Mouse (Mus musculus): ENCODE data around the gene Slc36a4.
A peak's percentile ranks its signal among the peaks of the same experiment; 100 is the strongest.

Gene Slc36a4

DNA sequence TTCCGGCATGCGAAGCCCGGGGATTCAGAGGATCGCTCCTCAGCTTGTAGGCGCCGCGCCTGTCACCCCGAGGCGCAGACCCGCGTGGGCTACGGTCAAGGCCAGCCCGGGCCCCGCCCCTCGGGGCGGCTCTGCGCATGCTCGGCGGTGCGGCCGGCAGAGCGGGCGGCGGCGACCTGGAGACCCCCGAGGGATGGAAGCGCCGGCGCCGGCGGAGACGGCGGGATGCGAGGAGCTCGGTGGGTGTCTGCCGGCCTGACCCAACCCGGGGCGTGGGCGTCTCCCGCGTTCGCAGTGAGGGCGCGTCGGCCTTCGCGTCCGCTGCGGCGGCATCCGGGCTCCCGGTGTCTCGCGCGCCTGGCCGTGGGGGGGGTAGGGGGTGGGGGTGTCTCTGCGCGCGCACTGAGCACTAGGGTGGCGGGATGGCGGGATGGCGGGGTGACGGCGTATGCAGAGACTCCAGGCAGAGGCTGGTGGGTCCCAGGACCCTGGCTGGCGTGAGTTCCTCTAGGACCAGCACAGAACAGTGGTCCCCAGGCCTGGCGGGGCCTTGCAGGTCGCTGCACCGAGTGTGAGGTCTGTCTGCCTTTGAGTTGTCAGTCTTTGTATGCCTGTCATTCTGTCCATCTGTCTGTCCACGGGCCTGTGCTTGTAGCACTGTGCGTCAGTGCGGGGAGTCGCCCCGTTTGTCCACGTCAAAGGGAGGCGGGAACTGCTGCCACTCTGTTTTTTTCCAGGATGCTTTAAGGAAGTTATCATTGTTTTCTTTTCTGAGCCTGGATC is at the start of gene Slc36a4:
Gene Slc36a4, plus strand, starts transcription at position 140 of the 783 bp plus-strand sequence.
- peak; percentile 61 for DNase-seq (ENCODE audit: low read depth, low spot score)

DNA sequence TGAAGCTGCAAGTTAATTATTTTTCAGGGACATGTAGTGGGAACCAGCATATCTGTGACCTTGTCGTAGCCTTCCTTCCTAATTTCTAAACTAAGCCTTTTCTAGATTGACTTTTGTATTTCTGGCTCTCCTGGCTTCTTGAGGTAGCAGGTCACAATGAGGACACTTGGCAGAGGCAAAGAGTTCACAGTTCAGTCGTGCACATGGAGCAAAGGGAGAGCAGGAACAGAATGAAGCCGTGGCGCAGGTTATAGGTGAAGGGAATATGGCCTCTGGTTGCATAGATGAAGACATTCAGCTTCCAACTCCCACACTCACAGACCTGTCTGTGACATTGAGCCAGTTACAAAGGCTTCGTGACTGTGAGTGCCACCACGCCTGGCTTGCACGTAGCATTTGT is 44.9 kb upstream of the Slc36a4 start:
- no peak for DNase-seq (ENCODE audit: low read depth, low spot score)

DNA sequence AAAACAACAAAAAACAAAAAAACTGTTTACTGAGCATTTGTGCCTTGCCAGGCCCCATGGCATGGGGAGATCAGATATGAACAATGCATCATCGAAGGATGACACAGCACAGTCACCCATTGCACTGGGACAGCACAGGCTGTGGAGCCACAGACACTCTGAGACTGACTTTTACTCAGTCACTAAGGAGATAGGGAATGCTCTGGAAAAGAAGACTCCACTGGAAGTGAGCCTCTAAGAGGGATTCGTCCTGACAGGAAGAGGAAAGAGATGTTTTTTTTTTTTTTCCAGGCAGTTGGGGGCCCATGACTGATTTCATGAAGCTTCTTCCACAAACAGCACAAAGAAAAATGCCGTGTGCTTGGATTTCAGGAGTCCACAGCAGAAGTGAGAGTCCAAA is 40.1 kb upstream of the Slc36a4 start:
- no peak for DNase-seq (ENCODE audit: low read depth, low spot score)

DNA sequence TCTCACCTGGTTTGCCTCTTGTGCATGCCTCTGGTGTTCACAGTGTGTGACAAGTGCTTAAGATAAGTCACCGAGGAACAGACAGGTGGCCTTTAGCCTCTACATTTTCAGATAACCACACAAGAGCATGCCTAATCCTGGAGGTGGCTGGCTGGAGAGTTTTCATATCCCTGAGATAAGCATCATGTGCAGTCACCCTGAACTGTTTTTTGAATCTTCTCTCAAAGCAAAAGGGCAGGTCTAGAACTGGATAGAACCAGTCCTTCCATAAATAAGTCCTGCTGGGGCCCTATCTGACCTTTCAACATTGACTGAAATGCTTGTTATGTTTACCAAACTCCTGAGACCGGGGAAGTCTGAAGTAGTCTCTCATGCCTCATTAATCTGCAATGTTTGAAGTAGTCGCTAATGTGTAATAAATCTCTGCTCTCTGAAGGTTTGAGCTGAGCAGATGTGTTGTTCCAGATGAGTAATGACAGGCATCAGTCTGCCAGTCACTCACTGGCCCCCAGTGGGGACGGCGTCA is 39.5 kb upstream of the Slc36a4 start:
- DNase-seq (ENCODE audit: low read depth, low spot score), result no peak

DNA sequence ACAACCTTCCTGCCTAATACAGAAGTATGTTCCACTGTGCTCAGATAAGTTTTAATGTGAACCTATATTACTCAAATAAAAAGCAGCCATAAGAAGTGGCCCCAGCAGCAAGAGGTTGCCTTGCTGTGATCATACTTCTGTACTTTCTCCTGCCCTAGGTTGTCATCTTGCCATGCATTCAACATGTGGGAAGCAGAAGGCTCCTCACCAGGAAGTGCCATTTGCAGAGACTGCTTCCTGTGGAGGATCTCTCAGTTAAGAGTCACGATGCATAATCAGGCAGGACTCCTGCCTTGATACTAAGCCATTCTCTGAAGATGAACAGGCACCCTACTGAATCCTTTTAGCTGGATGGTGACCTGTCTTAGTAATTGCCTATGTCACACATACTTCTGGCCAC is 37.3 kb upstream of the Slc36a4 start:
- no peak for DNase-seq (ENCODE audit: low read depth, low spot score)

DNA sequence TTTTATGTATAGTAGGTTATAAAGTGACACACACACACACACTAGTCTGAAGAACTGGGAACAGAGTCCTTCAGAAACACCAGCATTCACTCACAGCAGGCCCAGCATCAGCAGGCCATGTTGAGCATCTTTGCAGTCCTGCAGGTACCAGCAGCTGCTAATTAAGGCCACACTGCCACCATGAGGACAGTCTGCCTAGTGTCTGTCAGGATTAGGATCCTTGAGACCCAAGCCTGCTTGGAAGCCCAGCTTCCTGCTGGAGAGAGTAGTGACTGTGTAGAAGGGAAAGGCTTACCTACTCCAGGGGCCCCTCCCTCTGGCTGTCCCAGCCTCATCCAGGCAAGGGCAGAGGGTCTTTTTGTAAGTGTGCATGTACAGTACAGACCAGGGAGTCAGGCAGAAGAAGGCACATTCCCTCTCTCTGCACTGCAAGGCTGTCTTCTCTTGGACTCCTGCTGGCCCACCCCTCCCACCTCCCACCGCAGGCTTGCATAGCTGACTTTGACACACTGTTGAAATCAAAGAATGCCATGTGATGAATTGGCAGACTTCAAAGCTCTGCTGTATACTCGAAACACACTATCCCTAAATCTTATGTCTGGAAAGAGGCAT is 27.6 kb upstream of the Slc36a4 start:
- peak; percentile 45 for DNase-seq (ENCODE audit: low read depth, low spot score)

DNA sequence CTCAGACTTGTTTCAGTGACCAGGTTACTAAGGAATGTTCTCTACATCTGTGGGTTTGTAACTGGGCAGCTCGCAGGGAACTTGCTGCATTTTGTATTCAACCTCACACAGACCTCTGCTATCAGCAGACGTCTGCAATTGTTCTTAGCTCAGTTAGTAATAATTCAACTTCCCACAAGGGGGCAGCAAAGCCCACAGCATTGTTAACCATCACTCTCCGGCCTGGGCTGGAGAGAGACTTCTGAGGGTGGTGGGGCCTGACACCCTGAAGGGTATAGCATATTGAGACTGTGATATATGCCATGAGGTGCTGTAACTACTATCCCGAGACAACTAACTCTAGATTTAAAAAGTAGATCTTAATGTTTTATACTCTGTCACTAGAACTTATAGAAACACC is 24.3 kb upstream of the Slc36a4 start:
- DNase-seq (ENCODE audit: low read depth, low spot score), result no peak

DNA sequence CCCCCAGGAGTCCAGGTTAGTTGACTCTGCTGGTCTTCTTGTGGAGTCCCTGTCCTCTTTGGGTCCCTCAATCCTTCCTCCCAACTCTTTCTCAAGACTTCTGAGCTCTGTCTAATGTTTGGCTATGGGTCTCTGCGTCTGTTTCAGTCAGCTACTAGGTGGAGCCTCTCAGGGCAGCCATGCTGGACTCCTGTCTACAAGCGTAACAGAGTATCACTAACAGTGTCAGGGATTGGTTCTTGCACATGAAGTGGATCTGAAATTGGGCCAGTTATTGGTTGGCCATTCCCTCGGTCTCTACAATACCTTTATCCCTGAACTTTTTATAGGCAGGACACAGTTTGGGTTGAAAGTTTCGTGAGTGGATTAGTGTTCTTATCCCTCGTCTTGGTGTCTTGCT is 22.2 kb upstream of the Slc36a4 start:
- no peak for DNase-seq (ENCODE audit: low read depth, low spot score)

DNA sequence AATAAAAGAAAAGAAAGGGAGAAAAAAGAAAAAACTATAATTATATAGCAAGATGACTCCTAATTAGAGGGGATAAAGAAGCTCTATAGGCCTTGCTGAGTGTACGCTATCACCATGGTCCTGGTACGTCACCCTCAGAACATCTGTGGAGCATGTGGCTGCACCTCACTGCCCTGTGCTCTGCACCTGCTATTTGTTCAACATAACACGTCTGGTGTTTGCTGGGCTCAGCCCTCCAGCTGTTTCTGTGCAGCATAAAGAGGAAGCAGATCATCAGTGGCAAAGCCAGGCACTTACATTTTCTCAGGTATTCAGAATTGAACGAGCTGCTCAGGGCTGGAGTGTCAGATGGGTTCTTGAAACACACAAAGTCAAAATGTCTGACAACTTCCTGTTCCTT is 15.7 kb upstream of the Slc36a4 start:
- no peak for DNase-seq (ENCODE audit: low read depth, low spot score)

DNA sequence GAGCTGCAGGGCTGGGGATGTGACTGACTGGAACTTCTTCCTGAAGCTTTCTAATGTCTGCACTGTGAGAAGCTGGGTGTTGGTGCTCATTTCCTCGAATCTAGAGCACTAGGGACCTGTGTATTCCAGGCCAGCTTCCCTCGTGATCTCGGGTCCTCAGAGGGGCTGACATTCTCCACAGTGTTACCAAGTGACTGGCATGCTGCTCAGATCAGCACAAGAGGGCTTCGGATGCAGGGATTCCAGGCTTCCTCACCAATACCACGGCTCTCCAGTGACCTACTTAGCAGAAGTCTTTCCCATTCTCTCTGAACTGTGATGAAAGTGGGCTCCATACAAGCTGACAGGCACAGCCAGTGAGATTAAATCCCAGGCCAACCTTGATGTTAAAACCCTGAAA is 14.5 kb upstream of the Slc36a4 start:
- no peak for DNase-seq (ENCODE audit: low read depth, low spot score)

DNA sequence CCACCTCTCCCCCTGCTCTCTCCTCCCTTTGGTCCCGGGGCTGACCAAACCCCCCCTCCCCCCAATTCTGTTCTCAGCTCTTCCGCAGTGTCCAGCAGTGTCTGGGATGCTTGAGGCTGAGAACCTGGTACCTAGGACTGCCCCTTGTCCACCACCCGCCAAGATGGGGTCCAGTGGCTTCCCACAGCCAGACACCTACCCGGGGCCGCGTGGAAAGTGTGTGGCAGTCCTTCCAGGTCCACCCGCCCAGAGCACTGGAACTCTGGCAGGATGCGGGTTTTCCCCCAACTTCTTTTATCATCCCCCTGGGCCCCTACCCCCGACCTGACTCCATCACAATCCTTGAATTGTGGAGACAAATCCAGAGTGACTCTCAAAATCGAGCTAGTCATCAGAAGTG is 3.8 kb upstream of the Slc36a4 start:
- no peak for DNase-seq (ENCODE audit: low read depth, low spot score)

DNA sequence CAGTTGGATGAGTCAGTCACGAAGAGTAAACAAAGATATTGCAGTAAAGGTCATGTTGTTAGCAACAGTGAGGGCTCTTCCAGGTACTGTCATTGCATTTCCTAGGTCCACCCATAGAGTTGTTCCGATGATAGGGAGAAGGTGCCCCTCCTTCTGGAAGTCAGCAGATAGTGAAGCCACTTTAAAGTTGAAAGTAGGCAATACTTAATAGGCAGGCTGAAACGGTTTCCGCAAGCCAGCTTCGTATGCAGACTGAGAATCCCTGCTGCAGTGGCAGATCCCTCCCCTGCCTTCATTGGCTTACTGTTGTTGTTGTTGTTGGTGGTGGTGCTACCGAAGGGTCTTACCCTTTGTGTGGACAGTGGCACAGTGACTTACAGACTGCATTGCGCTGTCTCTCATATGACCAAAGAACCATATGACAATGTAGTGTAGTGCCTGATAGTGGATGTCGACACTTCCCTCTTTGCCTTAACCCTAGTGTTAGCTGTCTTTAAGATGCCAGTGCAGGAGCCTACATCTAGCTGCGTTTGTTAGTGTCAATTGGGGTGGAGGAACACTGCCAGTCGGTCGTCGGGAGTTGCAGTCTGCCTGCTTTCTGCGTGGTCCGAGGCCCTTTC is 449 bp upstream of the Slc36a4 start:
- peak; percentile 16 for DNase-seq (ENCODE audit: low read depth, low spot score)

DNA sequence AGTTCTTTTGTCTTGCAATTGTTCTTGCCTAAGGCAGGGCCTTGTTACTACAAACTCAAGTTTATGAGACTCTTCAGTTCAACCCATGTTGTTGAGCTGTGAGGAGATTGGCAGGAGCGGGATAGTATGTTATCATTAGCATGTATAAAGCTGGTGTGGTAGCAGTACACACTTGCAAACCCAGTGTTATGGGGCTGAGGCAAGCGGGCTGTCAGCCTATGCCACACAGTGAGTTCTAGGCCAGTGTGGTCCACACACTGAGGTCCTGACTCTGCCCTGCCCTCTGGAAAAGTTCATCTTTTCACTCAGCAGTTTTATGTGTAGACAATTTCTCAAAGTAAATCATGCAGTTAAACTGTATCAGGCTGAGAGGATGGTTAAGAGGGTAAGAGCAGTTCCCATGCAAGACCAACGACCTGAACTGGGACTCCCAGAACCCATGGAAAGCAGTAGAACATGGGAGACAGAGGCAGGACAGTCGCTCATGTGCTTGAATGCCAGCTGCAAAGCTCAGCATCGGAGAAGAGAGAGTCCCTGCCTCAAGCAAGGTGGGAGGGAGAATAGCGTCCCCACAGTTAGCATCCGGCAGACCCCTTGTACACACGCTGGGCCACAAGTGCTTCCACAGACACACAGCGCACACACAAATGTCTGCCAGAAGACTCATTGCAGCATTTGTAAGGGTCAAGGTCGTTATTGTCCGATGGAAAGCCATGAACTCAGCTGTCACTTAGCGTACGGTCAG is 1.5 kb downstream of the Slc36a4 start:
- no peak for DNase-seq (ENCODE audit: low read depth, low spot score)

DNA sequence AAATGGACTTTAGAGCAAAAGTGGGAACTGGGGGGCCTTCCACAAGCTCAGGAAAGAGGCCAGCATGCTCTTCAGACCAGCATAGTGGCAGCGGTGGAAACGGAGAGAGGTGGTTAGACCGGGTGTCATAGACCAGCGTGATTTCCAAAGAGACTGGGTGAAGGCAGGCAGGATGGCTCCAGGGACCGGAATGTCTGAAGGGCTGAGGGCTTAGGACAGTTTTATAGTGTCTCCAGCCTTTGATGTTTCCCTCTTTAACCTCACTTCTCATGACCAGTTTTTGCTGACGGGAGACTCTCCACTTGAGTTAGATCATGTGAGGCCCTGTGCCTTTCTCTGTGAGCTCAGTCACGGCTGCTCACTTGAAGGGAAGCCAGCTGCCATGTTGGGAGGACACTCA is 2.1 kb downstream of the Slc36a4 start:
- DNase-seq (ENCODE audit: low read depth, low spot score), result no peak

DNA sequence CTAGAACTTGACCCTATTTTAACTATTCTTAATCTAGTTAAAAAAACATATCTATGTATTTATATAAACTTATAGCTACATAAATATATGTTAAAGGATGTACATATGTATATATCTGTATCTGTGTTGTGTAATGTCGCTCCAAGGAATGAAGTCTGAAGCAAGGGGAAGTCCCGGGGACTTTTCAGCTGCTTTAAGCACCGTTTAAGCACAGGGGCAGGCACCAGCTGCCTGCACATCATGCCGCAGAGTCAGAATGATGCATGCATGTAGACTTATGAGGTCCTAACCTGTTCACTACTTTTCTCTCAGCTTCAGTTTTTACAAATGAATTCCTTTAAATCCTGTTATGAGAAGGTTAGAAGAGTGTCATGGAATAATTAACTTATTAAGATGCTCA is 5.3 kb downstream of the Slc36a4 start:
- DNase-seq (ENCODE audit: low read depth, low spot score), result no peak

DNA sequence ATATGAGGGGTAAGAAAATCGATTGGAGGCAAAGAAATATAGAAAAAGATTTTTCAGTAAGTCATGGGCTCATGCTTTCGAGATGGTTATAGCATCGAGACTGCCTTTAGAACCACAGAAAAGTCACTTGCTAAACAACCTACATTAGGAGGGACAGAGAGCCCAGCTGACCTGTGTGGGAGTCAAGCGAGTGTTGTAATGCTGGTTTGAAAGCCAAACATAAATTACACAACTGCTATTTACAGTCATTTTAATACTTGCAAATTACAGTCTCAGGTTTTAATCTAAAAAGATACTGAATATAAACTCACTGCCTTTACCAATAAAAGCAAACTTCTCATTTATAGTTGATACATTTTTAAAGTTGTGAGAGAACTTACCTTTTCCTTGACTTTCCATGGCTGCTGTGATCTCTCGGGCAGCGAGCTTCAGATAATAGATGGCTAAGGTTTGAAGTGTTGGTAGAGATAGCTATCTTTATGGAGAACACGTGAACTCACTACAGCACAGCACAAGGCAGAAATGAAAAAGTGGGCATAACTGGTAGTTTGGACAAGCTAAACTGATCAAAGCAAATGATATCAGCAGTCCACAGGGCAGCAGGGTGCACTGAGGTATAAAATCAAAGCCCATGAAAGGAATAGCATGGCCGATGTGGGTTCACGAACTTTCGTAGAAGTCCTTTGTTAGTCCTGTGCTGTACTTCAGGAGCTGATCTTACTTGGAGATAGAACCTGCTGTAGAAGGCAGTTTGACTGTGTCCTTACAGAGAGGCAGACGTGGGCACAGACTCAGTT is 5.9 kb downstream of the Slc36a4 start:
- no peak for DNase-seq (ENCODE audit: low read depth, low spot score)

DNA sequence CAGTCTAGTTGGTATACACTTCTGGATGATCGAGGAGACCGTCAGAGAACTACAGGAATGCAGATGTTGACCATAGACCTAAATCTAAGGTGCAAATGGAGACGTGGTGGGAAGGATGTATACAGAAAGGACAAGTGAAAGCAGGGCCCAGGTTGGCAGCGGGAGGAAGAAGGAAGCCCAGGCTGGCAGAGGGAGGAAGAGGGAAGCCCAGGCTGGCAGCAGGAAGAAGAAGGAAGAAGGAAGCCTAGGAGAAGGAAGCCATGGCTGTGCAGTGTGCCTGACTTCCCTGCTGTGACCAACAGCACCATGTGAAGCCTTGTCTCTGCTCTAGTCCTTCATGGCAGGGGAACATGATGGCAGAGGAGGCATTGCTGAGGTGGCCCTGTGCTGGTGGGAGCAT is 7.8 kb downstream of the Slc36a4 start:
- no peak for DNase-seq (ENCODE audit: low read depth, low spot score)

DNA sequence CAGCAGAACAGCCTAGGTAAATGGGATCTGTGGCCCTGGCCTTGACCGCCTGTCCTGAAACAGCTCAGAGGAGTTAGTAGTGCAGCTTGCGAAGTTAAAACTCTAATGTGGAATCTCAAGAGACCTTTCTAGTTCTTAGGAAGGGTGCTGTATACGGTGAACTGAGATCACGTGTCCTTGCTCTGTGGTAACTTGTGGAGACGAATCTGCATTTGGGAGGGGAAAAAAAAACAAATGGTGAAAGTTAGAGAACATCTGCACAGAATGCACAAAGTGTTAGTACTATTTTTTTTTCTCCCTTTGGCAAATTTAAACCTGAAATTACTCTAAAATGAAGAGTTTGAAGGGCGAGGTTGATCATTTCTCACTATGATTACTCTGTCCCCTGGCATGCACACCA is 8.8 kb downstream of the Slc36a4 start:
- no peak for DNase-seq (ENCODE audit: low read depth, low spot score)

DNA sequence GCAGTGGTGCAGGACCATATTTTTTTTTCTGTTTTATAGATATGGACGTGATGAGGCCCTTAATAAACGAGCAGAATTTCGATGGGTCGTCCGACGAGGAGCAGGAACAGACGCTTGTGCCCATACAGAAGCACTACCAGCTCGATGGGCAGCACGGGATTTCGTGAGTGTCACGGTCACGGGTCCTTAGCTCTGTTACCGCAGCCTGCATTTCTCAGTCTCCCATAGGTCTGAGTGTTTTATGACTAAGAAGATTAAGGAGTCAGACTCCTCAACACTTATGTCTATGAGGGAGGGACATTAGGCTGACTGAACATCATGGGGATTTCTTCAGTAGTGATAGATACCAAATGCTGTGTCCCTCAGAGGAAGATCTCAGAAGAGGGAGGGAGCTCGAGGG is 10.1 kb downstream of the Slc36a4 start:
- DNase-seq (ENCODE audit: low read depth, low spot score), result no peak

DNA sequence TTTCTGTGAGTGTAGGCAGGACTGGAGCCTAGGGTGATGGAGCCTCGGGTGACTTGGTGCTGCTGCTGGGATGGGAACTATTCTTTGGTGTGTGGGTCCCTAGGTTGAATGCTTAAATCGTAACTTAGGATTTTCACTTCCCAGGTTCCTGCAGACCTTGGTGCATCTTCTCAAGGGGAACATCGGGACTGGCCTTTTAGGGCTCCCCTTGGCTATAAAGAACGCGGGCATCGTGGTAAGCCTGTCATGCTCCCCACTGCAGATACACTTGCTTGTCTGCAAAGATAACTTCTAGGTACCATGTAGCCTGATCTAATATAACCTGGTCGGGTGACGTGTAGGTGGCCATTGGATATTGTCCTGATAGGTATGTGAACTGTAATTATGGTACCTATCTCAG is 11.0 kb downstream of the Slc36a4 start:
- no peak for DNase-seq (ENCODE audit: low read depth, low spot score)

DNA sequence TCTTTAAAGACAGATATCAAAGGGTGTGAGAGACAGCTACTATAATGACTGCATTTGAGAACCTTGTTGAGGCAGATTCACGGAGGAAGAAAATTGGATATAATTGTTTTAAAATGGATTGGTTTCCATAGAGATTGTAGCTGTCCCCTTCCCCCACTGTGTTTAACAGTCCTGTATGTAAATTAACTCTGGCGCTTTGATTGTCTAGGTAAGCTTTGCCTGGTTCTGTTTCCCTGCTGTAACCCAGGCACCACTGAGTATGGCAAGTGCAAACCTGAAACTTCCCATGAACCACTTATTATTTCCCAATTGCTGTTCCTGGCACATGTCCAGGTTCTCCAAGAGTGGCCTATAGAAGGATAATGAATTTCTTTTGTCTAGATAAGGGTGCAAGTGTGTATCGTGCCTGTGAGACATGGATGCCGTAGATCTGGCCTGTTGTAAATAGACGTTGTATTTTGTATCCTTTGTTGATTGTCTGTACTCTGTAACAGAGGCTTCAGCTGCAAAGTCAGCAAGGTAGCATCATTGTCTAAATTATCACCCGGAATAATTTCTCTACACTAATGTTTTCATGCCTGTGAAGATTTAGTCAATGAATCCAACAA is 11.8 kb downstream of the Slc36a4 start:
- DNase-seq (ENCODE audit: low read depth, low spot score), result no peak
